Mouse (Mus musculus): ENCODE data around the gene Cdc42ep2.

DNA sequence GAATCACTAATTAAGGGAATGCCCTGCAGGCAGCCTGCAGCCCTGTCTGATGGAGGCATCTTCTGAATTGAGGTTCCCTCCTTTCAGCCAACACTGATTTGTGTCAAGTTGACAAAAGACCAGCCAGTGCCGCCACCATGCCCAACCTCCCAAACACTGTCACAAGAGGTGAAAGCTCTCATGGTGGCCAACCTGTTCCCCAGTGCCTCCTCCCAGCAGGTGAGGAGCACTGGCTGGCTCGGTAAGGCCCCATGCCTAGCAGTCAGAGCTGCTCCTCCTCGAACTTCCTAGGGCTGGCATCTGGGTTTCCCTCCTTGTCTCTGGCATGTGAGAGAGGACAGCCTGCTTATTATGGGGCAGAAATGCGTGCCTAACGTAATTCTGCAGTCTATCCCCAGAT is 15.1 kb upstream of the Cdc42ep2 start:
- no peak for TF ChIP-seq CTCF (IDR thresholded peaks at IDR 0.05; ENCODE audit: low read depth, low read length)
- no peak for TF ChIP-seq POLR2A (IDR thresholded peaks at IDR 0.05; ENCODE audit: borderline replicate concordance, low read depth, low read length)

Data from bone marrow macrophage, adult 2 months (primary cell).